Mouse (Mus musculus) right cerebral cortex, adult 2 months (tissue): ENCODE measurements at regions not wholly inside any gene's neighbourhood (a gene's known extent, or its start where the extent isn't known, plus 50 kb on each side); places are given as distances from the start of the nearest gene placed in this dataset.
"Not testable (repeated sequence)": the region's sequence is repeated elsewhere in the genome, so short reads cannot be mapped to it uniquely, and the experiment has no call there.

ENCODE experiments used
- DNase-seq, 2 experiments: peaks; one replicate each; pipeline ENCODE4 v3.0.0; 2021 to 2022; ENCODE audit warnings: low spot score in 2 of 2

DNA sequence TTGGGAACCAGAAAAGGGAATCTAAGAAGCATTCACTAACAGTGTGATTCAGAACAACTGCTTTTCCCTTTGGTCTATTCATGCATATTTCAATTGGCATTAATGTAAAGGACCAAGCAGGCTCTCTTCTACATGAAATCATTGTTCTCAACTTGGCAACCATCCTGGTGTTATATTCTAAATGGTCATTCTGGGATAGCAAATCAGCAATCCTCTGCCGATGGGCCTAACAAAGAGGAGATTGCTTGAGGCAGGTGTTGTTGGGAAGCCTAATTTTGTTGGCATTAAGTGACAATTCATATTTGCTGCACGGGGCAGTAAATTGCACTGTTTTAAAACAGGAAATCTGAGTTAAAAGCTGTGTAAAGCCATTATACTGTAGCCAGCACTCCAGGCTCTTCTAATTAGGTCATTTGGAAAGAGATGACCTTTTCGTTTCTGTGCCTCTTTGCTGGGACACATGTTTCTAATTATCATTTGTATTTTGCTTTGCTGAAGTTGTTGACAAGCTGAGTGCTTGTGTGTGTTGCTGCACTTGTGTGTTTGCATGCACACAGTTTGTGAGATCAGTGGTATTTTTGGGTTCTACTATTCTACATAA lies 275.4 kb downstream of the Cetn3 start:
- DNase-seq, result no peak

DNA sequence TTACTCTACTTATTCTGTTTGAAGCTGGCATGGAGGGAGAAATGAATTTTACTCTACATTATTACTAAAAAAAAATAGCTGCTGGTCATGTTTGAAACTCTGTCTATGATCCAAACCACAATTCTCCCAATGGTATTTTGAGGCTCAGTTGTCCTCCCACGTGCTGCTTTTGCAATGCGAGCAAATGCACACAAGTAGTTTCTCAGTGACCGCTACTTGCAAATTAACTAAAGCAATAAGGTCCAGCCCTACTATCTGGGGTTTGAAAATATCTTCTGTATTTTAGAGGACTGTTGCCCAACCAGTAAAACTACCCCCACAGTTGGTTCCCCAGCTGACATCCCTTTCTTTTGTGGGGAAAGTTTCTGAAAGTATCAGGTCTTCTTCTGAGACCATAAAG lies 276.0 kb downstream of the Cetn3 start:
- no peak for DNase-seq

DNA sequence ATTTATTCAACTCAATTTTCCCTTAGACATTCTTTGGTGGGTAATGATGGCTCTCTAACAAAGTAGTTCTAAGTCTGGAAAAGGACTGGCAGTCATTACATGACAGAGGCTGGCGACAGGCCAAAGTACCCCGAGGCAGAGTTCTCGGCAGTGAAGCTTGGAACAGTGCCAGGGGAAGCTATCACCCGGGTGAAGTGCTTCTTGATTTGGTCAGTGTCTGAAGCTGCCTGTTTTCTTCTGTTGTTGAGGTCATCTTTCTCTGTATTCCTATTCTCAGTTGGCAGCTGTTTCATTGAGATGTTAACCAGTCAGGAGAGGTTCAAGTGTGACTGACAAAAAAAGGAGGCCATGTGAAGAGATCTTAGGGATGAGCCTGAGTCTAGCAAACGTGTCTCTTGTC lies 276.6 kb downstream of the Cetn3 start:
- no peak for DNase-seq

DNA sequence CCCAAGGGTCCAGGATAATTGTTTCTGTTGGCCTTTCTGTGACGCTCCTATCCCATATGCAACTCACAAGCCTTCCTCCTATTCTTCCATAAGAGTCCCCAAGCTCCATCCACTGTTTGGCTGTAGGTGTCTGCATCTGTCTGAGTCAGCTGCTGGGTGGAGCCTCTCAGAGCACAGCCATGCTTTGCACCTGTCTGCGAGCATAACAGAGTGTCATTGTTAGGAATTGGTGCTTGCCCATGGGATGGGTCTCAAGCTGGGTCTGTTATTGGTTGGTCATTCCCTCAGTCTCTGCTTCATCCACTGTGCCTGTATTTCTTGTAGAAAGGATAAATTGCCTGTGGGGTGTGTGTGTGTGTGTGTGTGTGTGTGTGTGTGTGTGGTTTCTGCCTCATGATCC lies 281.0 kb downstream of the Cetn3 start:
- not testable (repeated sequence) for DNase-seq

DNA sequence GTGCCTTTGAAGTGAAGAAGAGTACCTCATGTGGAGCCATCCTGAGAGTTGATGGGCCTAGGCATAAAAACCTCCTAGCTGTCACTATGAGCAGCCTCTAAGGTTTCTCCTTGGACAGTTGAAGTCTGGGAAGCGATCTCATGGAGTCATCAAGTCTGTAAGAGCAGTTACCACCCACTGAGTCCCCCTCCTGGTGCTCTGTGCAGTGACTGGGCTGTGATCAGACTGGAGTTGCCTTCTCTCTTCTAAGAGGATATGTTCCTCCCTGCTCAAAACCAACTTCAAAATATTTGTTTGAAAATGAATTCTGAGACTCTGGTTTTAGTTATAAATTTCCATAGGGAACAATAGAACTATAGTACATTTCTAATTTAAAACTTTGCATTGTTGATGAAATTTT lies 283.3 kb downstream of the Cetn3 start:
- no peak for DNase-seq

DNA sequence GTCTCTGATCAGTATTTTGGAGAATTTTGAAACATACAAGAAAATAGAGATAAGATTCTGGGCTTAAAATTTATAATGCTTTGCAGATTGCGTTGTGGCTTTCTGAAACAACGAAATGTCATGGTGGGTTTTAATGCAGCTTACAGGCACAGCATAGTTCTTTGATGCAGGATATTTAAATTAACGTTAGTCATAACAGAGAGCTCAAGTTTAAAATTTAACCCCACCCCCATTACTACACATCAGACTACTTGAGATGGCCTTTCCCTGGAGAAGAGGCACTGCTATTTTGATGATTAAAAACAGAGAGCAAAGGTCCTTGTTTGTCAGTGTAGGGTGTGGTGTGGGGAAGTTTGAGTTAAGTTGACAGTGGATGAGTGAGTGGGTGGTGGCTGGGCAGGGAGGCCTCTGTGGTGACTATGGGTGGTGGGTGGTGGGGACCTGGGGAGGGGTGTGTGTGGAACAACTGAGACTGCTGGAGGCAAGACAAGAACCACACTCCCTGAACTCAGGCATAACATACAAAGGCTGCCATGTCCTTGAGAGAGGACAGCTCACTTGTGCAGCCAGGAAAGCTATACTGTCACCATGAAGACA lies 283.9 kb downstream of the Cetn3 start:
- no peak for DNase-seq

DNA sequence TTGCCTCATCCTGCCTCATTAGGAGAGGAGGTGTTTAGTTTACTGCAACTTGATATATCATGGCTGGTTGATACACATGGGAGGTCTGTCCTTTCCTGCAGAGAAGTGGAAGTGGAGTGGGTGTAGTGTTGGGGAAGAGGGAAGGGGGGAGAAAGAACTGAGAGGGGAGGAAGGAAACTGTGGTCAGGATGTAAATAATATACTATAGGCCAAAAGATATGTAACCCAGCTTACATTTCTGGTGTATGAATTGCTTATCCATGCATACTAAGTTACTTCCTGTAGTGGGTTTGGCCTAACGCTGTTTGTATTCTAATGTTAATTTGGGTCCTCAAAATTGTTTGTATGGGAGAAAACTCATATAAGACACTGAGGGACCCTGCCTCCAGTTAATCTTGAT lies 289.6 kb downstream of the Cetn3 start:
- no peak for DNase-seq

DNA sequence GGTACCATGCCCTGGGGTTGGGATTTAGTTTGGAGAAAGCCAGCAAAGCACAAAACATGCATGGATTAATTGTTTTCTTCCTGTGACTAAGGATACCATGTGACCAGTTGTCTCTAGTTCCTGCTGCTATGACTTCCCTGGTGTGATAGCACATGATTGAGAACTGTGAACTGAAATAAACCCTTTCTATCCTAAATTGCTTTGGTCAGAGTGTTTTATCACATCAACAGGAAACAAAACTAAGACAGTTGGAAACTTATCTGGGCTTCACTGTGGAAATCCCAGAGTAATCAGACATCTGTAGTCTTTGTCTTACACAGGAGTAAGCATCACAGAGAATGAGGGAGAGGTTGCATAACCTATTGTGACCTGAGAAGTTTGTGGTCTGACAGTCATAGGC lies 290.5 kb downstream of the Cetn3 start:
- no peak for DNase-seq

DNA sequence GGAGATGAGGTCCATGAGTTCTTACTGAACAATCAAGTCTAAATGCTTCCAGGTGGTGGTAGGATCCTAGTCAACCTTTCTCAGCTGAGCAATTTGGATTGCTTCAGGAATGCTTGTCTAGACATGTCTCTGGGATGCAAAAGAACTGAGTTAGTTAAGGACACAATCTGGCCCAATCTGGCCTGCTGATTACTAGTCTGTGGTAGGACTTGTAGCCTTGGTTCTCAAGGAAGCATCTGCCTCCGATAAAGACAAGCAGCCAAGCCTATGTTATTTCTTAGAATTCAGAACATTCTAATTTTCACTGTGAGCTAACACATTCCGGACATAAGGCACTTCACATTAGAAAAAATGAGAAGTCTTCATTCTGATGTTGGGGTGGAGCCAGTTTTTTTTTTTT lies 298.5 kb downstream of the Cetn3 start:
- no peak for DNase-seq

DNA sequence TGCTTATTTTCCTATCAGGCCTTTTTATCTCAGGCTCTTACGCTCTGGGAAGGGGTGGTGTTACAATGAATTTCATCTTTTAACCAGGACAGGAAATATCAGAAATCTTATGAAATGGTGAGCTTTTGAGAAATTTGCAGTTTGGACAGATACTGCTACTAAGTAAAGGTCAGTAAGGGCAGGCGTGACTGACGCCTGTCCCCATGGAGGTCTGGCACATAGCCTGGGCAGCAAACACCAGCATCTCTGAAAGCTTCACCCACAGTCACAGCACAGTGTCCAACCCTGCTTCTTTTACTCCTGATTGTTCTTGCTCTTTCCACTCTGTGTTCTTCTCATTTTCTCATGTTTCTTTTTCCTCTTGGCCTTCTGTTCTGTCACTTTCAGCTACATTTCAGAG lies 304.8 kb downstream of the Cetn3 start:
- DNase-seq, result no peak

DNA sequence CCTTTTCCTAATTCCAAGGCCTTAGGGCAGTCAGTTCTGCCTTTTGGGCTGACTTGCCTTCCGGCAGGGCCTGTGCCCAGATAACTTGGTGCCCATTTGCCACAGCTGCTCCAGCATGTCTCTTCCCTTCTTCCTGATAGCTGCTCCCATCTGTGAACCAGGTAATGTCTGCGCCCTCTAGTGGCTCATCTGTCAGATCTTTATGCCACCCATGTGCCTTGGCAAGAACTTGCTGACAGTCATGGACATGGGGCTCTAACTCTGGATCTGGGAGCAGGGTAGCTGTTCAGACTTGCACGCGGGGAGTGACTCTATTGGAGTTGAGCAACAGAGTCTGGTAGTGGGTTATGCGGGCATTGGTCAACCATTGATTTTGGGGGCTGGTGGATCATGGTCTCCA lies 309.3 kb downstream of the Cetn3 start:
- peak in 1 of 2 experiments; percentile 17 for DNase-seq

DNA sequence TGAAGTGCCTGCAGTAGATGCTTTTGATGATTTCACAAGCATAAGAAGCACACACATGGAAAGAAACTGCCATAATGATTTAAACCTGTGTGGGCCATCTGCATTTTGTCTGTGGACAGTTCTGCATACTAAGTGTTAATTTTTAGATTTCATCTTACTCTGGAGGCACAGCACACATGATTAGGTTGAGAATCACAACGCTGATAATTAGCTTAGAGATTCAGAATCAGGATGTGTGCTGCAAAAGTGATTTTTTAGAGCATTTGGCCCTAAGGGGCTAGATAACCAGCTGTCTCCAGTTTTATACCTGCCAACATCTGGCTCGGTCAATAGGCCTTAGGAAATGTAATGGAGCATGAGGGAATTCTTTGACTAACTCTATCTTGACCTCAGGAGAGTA lies 323.2 kb downstream of the Cetn3 start:
- DNase-seq, result no peak

DNA sequence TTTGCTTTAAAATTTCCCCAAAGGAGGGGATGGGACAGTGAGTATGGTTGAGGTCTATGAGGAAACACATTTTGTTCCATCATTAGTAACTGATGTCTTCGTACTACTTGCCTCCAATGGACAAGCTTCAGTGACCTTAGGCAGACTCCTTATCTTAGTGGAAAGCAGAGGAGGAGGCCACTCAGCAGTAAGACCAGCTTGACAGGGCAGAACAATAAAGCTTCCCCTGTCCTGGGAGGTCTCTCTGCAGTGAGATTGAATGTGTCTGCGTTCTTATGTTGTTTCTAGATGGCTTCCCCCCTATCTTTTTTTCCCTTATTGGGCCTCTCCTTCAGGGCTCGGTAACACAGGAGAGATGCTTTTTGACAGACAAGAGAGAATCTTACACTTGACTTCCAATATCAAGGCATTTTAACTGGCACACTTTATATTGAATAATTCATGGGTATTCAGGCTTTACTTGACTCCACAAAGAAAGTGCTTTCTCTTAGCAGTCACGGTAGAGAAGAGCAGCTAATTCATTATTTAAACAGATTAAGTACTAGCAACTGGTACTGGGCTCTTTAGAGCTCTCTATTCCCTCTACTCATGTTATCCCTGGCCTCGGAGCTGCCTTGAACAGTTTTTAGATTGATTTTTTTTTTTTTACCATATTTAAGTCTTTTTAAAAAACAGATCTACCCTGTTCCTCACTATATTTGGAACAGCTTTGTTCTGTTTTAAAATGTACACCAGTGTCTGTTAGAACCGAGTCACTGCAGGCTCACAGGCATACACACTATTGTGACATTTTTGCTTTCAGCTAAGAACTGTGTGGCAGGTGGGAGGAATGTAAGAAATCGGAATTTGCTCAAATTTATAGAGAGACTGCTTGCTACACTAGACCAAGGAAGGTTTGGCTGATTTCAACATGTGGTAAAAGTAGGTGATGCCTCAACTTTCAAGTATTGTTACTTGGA lies 347.2 kb downstream of the Cetn3 start:
- DNase-seq, result peak in 1 of 2 experiments; percentile 7
